Mouse (Mus musculus): ENCODE data around the gene 4932438H23Rik.
A peak's percentile ranks its signal among the peaks of the same experiment; 100 is the strongest.
"Not testable (repeated sequence)": the region's sequence is repeated elsewhere in the genome, so short reads cannot be mapped to it uniquely, and the experiment has no call there.

4932438H23Rik gene

DNA sequence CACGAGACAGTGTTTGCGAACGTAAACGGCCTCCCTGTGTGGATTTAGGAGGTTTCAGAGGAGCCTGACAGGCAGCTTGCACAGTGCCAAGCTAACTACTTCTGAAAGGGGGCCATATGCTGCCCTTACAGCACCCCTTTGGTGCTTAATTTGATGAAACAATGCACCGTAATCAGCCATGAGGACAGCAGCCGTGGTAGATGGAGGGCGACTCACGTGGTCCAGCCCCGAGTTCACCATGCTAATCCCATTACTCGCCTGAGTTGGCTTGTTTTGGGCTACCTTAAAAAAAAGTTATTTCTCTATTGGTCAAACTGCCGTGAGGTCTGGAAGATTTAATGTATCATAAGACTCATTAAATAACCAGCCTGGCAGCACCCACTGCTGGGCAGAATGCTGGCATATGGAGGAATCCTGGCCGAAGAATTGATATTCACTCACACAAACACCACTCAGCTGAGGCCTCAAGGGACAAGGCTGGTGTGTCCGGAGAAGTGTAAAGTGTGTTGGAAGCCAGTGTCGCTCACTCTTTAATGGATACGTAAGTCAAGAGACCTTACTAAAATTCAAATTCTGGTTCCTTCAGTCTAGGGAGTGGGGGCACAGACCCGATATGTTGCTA is 4.6 kb upstream of the 4932438H23Rik start:
- no peak for DNase-seq

DNA sequence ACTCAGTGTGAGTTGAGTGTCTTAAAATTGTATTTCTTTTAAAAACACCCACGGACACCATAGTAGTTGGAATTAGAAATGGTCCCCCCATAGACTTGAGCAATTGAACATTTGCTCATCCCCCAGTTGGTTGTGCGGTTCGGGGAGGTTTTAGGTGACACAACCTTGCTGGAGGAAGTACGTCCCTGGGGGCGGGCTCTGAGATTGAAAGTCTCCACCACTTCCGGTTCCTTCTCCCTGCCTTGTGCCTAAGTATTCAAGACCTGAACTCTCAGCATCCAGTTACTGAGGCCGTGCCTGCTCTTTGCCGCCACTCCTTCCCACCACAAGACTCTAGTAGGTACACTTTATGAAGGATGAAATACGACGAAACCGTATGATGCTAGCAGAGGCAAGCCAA is 2.9 kb upstream of the 4932438H23Rik start:
- DNase-seq, result no peak

DNA sequence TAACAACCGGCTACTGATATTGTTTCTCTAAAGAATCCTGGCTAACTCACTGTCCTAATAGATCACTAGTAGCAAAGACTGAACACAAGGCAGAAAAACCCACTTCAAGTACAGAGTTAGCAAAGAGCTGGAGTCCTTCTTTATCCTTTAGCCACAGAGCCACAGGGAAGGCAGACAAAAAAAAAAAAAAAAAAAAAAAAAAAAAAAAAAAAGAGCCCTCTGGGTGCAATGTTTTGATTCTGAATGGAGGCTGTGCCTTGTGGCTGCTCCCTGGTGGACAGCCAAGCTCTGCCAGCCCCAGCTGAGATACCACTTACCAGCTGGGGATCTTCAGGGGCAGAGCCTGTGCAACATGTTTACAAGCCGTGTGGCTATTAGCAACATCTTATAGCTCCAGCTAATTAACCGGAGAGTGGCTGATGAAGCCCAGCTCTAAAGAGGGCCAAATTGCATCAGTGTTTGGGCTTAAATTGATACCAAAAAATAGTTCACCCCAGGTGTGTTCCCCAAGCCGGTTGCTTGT is 2.1 kb upstream of the 4932438H23Rik start:
- no peak for DNase-seq

DNA sequence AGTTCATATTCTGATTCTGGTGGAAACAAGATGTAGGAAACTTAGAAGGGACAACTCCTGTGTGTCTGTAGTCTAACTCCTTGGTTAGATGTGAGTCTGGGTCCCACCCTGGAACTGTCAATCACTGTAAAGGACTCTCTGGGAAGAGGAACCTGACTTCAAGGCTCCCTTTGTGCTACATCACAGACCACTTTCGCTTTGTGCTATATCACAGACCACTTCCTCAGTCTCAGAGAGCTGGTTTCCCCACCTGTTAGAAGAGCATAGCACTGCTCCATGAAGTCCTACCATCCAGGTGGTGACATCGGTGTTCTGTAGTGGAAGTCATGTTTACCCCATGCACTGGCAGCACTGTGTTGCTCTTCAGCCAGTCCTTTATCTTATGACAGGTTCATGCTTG is 1.1 kb upstream of the 4932438H23Rik start:
- DNase-seq, result no peak

DNA sequence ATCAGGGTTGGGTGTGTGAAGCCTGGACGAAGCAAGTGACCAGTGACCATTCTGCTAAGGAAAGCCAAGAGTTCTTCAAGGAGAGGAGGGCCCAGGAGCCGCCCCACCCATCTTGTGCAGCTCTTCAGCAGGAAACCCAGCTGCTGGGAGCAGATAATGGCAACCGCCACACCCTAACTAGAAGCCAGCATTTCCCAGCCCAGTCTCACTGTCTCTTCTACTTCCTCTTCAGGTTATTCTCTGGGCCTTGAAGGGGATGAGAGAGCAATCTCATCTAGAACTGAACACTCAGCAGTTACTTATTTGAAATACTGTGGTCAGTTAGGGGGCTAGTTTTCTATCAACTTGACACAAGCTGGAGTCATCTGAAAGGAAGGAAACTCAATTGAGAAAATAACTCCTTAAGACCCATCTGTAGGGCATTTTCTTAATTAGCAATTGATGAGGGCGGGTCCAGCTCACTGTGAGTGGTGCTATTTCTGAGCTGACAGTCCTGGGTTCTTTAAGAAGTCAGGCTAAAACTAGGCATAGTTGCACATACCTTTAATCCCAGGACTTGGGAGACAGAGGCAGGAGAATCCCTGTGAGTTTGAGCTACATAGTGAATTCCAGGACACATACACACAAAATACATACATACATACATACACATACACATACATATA is 8.1 kb downstream of the 4932438H23Rik start:
- no peak for DNase-seq

DNA sequence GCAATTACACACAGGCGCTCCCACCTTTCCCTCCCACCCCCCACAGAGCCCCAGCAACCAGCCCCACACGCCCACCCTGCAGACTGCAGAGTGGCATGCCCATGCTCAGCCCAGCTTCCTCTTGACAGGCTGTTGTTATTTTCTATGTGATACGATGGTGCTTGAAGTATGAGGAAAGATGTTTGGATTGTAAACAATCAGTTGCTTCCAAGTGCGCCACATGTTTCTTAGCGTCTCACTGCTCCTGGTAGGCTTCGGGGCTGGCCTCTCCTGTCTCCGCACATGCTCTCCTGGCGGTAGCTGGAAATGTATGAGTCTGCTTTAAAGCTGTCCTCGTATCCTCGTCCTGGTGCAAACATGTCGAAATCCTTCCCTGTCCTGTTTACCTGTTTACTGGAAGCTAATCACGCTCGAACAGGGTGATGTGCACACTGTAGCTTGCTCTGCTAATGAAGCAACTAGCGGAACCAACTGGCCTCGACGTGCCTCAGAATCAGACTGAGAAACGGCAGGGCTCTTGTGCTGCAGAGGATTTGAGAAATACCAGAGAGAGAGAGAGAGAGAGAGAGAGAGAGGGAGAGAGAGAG is 9.6 kb downstream of the 4932438H23Rik start:
- no peak for DNase-seq

DNA sequence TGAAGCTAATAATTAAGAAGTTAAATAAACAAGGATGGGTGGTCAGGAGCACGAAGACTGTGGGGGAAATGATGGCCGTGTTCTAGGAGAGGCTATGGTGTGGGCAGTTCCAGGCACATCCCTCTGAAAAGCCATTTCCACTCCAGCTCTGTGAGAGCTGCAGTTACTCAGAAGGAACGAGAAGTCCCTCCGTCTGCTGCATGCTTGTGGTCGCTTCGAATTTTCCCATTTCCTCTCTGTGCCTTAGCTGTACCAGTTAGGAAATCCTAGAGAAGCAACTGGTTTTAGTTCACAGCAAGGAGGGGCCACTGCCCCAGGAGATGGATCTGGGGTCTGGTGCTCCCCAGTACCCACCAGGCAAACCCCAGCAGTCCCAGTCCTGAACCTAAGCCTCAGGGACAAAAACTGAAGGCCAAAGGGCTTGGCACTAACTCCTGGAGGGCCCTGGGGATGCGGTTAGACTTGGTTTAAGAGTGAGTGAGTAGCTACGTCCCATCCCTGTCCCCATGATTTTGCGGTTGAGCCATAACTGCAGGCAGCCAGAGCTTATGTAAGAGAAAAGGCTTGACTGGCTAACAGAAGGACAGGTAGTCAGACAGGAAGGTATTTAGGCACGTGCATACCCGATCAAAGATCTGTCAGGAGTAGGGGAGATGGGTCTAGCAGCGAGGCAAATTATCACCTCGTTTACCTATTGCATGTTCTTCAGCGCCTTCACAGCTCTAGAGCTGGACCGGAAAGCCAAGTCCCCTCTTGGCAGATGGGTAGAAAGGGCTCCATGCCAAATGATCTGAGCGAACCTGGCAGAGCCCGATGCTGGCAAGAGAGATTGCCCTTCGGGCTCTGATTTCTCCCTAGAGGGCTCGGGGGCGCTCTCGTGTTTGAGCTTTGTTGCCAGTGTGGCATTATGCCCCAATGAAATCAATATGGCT is 10.3 kb downstream of the 4932438H23Rik start:
- DNase-seq, result no peak

DNA sequence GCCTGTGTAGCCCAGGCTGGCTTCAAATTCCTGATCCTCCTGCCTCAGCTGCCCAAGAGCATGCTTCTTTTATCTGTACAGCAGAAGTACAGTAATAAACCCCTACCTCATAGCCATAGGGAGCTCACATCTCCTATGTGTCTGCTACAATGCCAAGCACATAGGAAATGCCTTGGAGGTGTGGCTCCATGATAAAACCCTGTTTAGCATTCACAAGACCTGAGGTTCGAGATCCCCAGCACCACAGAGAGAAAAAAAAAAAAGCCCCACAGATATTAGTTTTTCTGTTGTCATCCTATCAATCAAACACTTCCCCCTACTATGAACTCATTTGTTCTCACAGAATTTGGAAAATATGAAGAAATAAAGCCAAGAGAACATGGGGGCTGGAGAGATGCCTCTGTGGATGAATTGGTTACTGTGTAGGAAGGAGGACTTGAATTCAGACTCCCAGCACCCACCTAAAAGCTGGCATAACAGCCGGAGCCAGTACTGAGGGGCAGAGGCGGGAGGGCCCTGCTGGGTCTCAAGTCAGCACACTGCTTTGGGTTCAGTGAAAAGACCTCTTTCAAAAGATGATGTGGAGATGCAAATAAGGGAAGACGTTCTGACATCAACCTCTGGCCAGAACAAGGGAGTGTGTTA is 11.8 kb downstream of the 4932438H23Rik start:
- no peak for DNase-seq

DNA sequence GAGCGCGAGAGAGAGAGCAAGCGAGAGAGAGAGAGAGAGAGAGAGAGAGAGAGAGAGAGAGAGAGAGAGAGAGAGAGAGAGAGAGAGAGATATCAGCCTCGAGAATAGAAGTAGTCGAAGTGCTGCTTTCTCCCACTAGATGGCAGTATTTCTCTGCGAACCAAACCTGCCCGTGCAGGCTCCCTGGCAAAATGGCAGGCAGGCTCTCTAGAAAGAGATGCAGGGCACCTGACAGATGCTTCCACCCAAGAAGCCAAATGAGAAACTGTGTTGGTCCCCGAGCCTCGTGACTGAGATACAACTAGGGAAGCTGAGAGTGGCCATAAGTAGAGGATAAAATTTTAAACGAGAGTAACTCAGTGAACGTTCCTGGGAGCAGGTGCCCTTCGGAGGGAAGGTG is 13.4 kb downstream of the 4932438H23Rik start:
- peak; percentile 69 for DNase-seq

DNA sequence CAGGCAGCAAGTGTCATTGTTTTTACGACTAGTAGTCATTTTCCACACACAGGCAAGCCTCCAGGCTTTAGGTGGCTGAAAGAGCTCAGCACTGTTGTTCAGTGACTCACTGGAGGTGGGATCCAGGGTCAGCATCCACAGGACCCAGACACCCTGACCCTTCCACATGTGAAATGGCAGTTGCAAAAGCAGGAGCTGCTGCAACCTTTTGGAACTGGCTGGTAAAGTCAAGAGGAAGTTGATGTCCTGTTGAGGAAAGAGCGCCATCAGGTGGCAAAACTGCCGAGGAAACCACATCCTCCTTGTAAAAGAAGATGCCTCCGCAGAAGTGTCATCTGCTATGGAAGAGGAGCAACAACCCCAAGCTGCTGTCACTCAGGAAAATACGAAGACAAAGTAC is 18.7 kb downstream of the 4932438H23Rik start:
- DNase-seq, result peak; percentile 72

DNA sequence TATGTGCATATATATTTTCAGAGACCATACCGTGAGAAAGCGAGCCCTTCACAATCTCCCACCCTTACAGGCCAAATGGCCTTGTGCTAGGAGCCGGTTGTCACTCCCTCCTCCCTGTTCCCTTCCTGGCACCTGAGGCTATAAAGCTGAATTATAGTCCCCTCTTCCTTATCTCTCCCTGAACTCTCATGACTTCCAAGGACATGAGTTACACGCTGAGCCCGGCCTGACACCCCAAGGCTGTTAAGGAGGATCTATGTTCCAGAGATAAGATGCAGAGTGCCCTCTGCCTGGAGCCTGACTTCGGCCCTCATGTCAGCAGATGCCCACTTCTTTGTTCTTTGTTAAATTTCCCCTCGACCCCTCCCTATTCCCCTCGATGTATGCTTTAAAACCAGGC is 19.5 kb downstream of the 4932438H23Rik start:
- not testable (repeated sequence) for DNase-seq

DNA sequence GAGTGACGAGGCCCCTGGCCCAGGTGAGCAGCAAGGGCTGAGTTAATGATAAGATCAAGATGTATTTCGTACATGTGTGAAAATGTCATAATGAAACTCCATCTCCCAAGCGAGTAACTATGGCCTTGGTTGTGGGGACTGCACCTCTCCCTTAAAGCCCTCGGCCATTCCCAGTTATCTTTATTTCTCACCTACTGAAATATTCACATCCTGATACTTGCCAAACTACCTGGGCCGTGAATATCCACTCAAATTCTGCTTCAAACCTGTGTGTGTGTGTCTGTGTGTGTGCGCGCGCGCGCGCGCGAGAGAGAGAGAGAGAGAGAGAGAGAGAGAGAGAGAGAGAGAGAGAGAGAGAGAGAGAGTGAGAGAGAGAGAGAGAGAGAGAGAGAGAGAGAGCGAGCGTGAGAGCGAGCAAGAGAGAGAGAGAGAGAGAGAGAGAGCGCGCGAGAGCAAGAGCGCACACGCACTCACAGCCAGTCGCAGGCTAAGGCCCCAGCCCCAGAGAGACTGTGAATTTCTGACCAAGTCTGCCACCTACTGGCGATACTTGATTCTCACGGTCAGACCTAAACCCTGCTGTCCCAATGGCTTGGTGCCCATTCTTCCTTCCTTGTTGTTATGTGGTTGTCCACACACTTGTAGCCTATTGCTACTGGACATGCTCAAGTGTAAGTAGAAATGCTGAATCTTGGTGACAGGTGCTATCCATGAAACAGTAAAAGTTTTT is 21.6 kb downstream of the 4932438H23Rik start:
- peak; percentile 84 for DNase-seq

DNA sequence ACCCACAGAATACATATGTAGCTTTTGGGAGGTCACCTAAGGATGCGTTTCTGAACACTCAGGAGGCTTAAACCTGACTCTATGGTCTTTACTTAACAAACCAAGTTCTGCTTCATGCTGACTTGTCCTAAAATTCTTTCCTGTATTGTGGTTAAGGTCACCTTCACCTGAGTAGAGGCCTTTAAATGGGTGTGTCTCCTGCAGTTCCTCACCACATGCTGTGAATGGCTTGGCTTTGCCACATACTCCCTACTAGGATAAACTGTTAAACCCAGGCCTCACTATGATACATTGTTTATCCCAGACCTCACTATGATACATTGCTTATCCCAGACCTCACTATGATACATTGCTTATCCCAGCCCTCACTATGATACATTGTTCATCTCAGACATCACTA is 22.7 kb downstream of the 4932438H23Rik start:
- no peak for DNase-seq

DNA sequence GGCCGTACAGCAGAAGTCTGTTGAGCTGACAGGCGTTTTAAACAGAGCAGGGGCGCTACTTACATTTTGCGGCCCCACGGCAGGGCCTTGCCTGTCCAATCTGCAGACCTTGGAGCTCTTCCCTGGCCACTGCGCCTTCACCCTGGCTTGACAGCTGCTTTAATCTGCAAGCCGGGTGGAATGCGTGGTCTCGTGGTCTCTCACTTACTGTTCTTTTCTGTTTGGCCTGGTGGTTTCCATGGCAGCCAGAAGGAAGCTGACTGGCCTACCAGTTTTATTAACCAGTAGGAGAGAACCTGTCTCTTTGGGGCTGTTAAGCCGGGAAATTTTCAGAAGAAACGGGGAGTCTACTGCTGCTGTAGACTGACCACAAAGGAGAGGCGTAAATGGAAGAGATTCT is 26.0 kb downstream of the 4932438H23Rik start:
- no peak for DNase-seq

DNA sequence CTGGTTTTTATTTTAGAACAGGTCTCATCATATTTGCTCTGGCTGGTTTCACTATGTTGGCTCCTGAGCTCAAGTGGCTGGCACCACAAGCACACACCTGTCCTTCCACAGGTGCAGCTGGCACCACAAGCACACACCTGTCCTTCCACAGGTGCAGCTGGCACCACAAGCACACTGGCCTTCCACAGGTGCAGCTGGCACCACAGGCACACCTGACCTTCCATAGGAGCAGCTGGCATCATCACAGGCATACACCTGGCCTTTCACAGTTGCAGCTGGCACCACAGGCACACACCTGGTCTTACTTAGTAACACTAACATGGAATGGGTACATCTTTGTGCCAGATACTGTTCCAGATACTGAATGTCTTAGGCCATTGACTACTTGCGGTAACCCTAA is 27.8 kb downstream of the 4932438H23Rik start:
- no peak for DNase-seq

DNA sequence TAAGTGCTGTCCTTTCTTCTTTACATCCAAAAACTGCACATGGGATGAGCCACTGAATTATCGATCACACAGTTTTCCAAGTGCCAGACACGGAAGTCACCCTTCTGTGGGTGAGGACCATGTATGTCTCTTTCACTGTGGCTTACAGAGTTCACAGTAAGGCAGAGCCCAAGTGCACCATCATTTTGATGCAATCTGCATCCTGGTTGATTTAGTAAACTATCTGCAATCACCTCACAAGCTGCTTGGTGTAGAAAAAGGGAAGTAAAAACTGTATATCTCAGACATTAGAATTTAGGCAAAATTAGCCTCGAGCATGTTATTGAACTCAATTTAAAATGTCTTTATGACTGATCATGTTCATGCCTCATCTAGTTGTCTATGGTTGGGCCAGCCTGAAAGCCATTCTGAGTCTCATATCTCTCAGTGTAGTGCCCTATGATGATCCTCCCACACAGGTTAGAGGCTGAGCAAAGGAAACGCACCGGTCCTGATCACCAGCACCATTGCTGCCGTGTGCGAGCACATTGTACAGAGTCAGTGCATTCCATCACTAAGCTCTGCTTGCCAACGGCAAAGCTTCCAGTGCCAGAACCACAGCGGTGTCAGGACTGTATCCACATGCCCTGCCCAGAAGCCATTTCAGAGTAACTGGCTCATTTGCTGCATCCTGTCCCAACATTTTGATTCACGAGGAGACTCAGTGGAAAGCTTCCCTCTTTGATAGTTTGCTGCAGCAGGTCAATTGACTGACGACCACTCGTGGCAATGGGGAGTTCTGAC is 30.1 kb downstream of the 4932438H23Rik start:
- DNase-seq, result no peak

DNA sequence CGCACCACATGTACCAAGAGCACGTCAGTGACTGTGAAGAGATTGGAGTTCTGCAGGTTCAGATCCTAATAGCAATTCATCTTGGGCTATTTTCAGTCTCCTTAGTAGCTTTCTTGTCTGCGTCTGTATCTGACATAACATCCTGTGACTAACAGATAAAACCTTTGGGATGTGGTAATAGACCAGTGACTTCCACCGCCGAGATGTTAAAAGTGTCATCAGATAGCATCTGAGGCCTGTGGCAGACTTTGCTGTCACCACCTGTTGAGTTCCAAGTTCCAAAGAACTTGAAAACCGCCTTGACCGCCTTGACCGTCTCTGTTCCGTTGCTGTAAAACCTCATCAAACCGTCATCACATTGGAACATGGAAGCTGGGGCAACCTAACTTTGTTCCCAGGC is 31.1 kb downstream of the 4932438H23Rik start:
- no peak for DNase-seq

DNA sequence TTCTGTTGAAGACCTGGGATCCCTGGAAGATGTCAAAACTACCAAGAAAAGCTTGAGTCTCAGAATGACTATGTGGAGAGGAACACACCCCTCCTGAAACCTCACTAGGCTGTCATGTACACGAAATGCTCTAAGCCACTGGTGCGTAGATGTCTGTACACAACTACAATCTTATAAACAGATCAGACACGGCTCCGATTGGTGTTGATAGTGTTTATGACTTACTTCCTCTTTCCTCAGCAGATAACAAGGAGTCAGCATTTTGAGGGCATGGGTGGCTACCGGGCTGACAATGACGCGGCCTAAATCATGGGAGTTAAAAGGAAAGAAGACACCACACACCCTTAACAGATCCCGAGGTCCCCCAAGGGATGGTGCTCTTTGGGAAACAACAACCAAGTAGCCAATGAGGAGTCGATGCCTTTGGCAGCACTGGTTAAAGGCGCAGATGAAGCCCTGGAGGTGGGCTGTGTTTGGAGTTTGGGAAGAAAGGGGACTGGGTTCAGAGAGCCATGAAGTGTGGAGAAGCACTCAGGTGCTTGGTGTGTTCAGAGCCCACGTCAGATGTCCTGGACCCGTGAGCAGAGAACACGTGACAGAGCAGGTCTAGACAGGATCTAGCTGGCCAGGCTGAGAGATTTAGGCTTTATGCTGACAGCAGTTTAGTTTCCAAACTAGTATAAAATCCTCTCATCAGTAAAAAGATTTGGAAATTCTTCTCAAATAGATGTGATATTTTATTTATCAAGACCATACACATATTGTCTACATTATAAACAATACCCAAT is 33.2 kb downstream of the 4932438H23Rik start:
- DNase-seq, result no peak

DNA sequence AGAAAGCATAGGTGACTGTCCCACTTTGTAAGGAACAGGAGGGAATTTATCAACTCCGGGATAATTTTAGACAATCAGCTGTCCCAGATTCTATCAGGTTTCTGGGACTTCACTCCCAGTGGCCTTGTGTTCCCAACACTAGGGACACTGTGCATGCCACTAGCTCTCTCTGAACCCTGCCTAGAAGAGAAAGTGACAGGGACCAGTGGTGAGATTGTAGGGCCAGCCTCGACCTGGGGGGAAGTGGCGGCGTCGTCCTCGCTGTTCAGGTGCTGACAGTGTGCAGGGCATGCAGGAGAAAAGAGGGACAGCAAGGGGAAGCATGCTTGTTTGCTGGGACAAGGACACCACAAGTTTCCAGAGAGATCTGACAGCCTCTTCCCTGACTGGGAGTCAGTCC is 37.2 kb downstream of the 4932438H23Rik start:
- DNase-seq, result no peak

DNA sequence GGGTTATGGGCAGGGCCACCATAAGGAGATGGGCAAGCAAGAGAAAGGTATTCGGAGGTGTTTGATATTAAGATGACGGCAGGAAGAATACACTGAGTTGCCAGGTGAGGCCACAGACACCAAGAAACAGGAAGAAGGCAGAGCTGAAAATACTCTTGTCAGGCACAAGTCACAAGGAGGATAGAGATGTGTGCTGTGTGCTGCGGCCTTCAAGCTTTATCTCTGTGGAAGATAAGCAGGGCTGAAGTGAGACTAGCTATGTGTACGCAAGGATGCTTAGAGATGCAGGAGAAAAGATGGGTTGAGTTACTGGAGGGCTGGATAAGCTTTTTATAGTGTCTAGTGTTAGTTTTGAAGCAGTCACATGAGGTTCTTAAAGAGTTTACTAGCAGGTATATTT is 37.7 kb downstream of the 4932438H23Rik start:
- DNase-seq, result no peak

Measured in thymus, postnatal 25 days (tissue).